In the genomic region with DNA sequence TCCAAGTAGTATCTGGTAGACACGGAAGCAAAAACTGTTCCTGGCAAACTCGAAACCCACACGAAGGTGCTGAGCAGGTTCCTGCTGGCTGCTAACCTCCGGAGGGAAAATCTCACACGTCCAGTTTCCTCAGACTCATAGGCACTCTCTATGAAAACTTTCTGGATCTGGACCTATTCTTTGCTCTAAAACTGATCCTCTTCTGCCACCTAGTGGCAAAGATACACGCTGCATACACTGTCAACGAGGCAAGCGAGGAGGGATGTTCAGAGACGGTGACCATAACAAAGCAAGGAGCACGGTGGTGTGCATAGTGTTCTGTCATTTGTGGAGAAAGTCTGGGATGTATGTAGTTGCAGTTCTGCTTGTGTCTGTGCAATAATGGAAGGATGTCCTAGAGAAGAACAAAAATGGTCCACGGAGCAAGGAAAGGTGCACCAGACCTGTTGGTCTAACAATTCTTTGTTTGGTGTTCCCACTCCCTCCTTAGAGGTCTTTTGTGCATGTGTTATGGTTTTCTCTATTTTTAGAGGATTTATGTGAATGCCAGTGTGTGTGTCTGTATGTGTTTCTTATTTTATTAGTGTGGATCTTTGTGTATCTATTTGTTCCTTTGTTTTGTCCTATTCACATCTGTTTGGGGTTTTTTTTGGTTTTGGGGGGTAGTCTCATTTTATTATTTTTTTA, we compare ENCODE assay signal across 8 mouse cellular contexts. TPM values are rescaled to one million over a fixed set of nuclear protein-coding genes. Genes with fewer than 3 reads are reported as not detected.
DNase-seq lines count a peak whose midpoint lies in the region; ATAC-seq and TF ChIP-seq lines count a peak whose summit lies in the region.

No protein-coding gene starts in this region.

- no peak overlapping the region for H3K4me2 ChIP-seq in kidney, embryonic 14.5 days (replicated peaks; ENCODE audit: low read depth, low read length)
- no peak overlapping the region for H3K4me2 ChIP-seq in liver, embryonic 13.5 days

- intact Hi-C loops in gastrocnemius, postnatal 36 days (cut with DNase I) = no loop called here

- H3K36me3 ChIP-seq in ES-E14 (ENCODE audit: control insufficient read depth, insufficient read depth, low read length, poor library complexity, severe bottlenecking) = no peaks in the 10 kb centered on the region
- H3K36me3 ChIP-seq in kidney, embryonic 14.5 days (ENCODE audit: control insufficient read depth, insufficient read depth, low read length) = no peaks in the 10 kb centered on the region
- no peaks in the 10 kb centered on the region for H3K36me3 ChIP-seq in liver, embryonic 13.5 days

- no peak for TF ChIP-seq POLR2A in cerebellum, adult 2 months (IDR thresholded peaks at IDR 0.05; ENCODE audit: borderline replicate concordance, insufficient read depth, low read length)

- H3K27ac ChIP-seq in ES-E14 (ENCODE audit: insufficient read depth, low read depth, low read length, poor library complexity, severe bottlenecking) = no peak overlapping the region
- no peak overlapping the region for H3K27ac ChIP-seq in cerebellum, adult 2 months (ENCODE audit: insufficient read depth, low read length)
- H3K27ac ChIP-seq in kidney, embryonic 14.5 days (ENCODE audit: low read depth, low read length) = no peak overlapping the region
- no peak overlapping the region for H3K27ac ChIP-seq in liver, embryonic 13.5 days

- peak; percentile 14 for DNase-seq in 3134 (ENCODE audit: extremely low read depth, insufficient read length, low spot score)
- peak; percentile 73 for DNase-seq in ES-E14 (ENCODE audit: low read depth, low spot score)
- DNase-seq in cerebellum, adult 2 months = peak; percentile 41 to 45
- peak; percentile 87 for DNase-seq in forelimb bud, embryonic 11.5 days (ENCODE audit: low read depth, low spot score)
- DNase-seq in liver, embryonic 13.5 days = peak; percentile 6
- DNase-seq in gastrocnemius, postnatal 36 days = no peak

- H3K9ac ChIP-seq in ES-E14 (ENCODE audit: insufficient read depth, low read depth, low read length, poor library complexity, severe bottlenecking) = no peak overlapping the region
- H3K9ac ChIP-seq in kidney, embryonic 14.5 days (ENCODE audit: low read depth, low read length) = no peak overlapping the region
- no peak overlapping the region for H3K9ac ChIP-seq in liver, embryonic 13.5 days

- no peaks in the 10 kb centered on the region for H3K4me1 ChIP-seq in ES-E14 (ENCODE audit: control insufficient read depth in 2 of 2, insufficient read depth in 2 of 2, low read length in 2 of 2, poor library complexity in 1 of 2)
- H3K4me1 ChIP-seq in cerebellum, adult 2 months (ENCODE audit: control insufficient read depth, insufficient read depth, low read length) = no peaks in the 10 kb centered on the region
- H3K4me1 ChIP-seq in kidney, embryonic 14.5 days (ENCODE audit: control insufficient read depth, insufficient read depth, low read length) = no peaks in the 10 kb centered on the region
- no peaks in the 10 kb centered on the region for H3K4me1 ChIP-seq in liver, embryonic 13.5 days (replicated peaks)

- no peaks in the 10 kb centered on the region for H3K27me3 ChIP-seq in cerebellum, adult 2 months (ENCODE audit: control insufficient read depth, insufficient read depth, low read length)
- H3K27me3 ChIP-seq in kidney, embryonic 14.5 days (ENCODE audit: control insufficient read depth, insufficient read depth, low read length) = no peaks in the 10 kb centered on the region
- H3K27me3 ChIP-seq in liver, embryonic 13.5 days = no peaks in the 10 kb centered on the region

- H3K9me3 ChIP-seq in ES-E14 (ENCODE audit: control insufficient read depth, insufficient read depth, low read depth, low read length) = no peaks in the 10 kb centered on the region
- H3K9me3 ChIP-seq in kidney, embryonic 14.5 days (ENCODE audit: control insufficient read depth, low read length) = no peaks in the 10 kb centered on the region
- 0 out of 2 replicates have a peak, but pooled peaks cover 2% of the 10 kb centered on the region for H3K9me3 ChIP-seq in liver, embryonic 13.5 days (replicated peaks)

- TF ChIP-seq CTCF in cerebellum, adult 2 months (IDR thresholded peaks at IDR 0.05; ENCODE audit: borderline replicate concordance, insufficient read depth, low read depth, low read length) = peak; percentile 82

- ATAC-seq in kidney, embryonic 14.5 days (ENCODE audit: low FRiP score, low TSS enrichment) = peak; percentile 98
- no peak for ATAC-seq in liver, embryonic 13.5 days (ENCODE audit: low read depth)
- 0 out of 2 replicates have a peak, but pooled peaks have one; percentile 33 for ATAC-seq in neutrophil, adult 5-6 weeks (ENCODE audit: extremely low read depth, insufficient number of reproducible peaks, low FRiP score, poor library complexity, severe bottlenecking)

- 5% methylated on average over 11 of the region's 11 CpGs for WGBS in cerebellum, adult 2 months
- WGBS in kidney, embryonic 14.5 days = 8% methylated on average over 11 of the region's 11 CpGs
- WGBS in liver, embryonic 13.5 days (ENCODE audit: insufficient replicate concordance) = 11% methylated on average over 11 of the region's 11 CpGs

- H3K4me3 ChIP-seq in ES-E14 (ENCODE audit: insufficient read depth in 1 of 2, low read depth in 1 of 2, low read length in 2 of 2, poor library complexity in 1 of 2, severe bottlenecking in 1 of 2) = no peak overlapping the region
- no peak overlapping the region for H3K4me3 ChIP-seq in cerebellum, adult 2 months (replicated peaks; ENCODE audit: insufficient read depth, low read depth, low read length)
- H3K4me3 ChIP-seq in kidney, embryonic 14.5 days (ENCODE audit: low read length) = no peak overlapping the region
- no peak overlapping the region for H3K4me3 ChIP-seq in liver, embryonic 13.5 days (replicated peaks)

- in situ Hi-C loops in ES-E14 (cut with MboI; ENCODE audit: low sequenced_read_pairs in 2 of 2, unreplicated experiment in 2 of 2) = loop anchor here in 1 of 2 experiments (10.0 kb wide), 1 partner anchor 866 kb away; no protein-coding TSS in a partner anchor

TF ChIP-seq in ES-E14, 5 proteins besides CTCF, POLR2A, EP300 and RAD21:
- TF ChIP-seq MAFK (IDR thresholded peaks at IDR 0.05; ENCODE audit: insufficient read depth, low read depth, low read length) (no peak), ZNF384 (IDR thresholded peaks at IDR 0.05; ENCODE audit: low read depth, low read length) (no peak), HCFC1 (IDR thresholded peaks at IDR 0.05; ENCODE audit: borderline replicate concordance, insufficient read depth, low read length) (no peak), ZC3H11A (IDR thresholded peaks at IDR 0.05; ENCODE audit: borderline replicate concordance, low read depth, low read length) (peak; percentile 95)
TF ChIP-seq in ES-E14: peak in this region for 1.

RNA-seq across cellular contexts. Expression of a gene that starts 57.0 kb away (rescaled TPM):
- not detected in 2 replicates for total RNA-seq in ES-E14 (2012; rRNA removed)
- 7.5 and 7.8 TPM in 2 replicates for polyA plus RNA-seq in cerebellum, adult 2 months (2012; rRNA removed)
- polyA plus RNA-seq in kidney, embryonic 14.5 days (2014; fragmentation: Nextera tagmentation; extraction: Ambion mirVana) = 0.14 TPM in 1 of 2 replicates, not detected in the other
- 0.25 TPM in 2 replicates for polyA plus RNA-seq in liver, embryonic 13.5 days (2015; fragmentation: Nextera tagmentation; extraction: Ambion mirVana)
- 0.35 and 0.49 TPM in 2 replicates for total RNA-seq in neutrophil, adult 5-6 weeks (2017)
- total RNA-seq in gastrocnemius, postnatal 36 days (2021) = under 1 TPM; 0.10 to 0.13 TPM

Comparison
In these comparisons a context has a peak if more than half of its experiments do, and no peak if none do; other contexts are left out.
1. DNase-seq: peak in 3134 (single experiment), ES-E14 (single experiment), cerebellum, adult 2 months (2 of 2), forelimb bud, embryonic 11.5 days (single experiment) and liver, embryonic 13.5 days (single experiment); none in gastrocnemius, postnatal 36 days (0 of 2).